Mouse (Mus musculus): ENCODE measurements around the gene Olfr1317.

Olfr1317 gene

GRCm38 (mm10) chr2:112140029-112140428 lies at the start of gene Olfr1317:
Olfr1317 (plus strand) TSS chr2:112140329.
- no peak for DNase-seq

DNA sequence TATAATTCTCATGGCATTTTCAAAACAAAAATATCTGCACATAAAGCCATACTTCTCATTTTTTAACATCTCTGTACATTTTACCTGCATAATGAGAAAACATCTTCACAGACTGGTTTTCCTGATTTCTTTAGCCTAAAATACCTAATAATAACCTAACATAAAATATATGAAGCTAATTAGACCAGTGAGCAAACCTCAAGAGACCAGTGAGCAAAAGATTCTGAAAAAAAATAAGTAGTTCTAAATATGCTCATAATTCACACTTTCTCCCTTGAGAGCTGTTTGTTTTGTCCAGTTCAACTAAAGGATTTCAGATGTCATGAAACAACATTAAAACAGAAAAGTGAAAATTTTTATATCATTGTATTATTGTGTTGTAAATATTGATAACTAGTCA lies 43.4 kb upstream of the Olfr1317 start, which contains the start of gene Olfr1314:
Gene Olfr1314 (minus strand): TSS at position 101 of the 400 bp plus-strand sequence.
- DNase-seq: no peak

DNA sequence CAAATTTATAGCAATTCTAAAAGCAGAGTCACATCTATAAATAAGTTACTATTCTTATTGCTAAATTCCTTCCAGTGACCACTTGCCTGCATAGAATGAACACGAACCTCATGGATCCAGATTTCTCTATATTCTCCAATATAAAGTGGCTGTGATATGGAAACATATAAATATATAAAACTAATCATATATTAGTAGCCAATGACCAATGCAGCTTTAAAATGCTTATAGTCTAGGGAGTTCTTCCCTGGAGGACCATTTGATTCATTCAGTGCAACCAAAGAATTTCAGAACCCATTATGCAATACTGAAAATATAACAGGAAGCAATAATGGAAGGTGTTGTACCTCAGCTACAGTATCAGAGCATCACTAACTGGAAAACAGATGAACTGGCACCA lies 24.8 kb upstream of the Olfr1317 start, which contains the start of gene Olfr1315-ps1:
Gene Olfr1315-ps1 (minus strand): TSS at position 101 of the 400 bp plus-strand sequence.
- DNase-seq: no peak

DNA sequence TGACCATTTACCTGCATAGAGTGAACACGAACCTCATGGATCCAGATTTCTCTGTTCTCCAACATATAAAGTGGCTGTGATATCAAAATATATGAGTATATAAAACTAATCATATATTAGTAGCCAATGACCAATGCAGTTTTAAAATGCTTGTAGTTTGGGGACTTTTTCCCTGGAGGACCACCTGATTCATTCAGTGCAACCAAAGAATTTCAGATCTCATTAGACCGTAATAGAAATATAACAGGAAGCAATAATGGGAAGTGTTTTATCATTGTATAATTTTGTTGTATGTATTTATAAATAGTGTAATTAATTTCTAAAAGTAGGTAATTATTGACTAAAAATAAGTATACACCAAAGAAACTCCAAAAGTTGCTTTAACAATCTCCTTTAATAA lies 5.3 kb upstream of the Olfr1317 start, which contains the start of gene Olfr1316:
Gene Olfr1316 (minus strand): TSS at position 101 of the 400 bp plus-strand sequence.
- DNase-seq: no peak

GRCm38 (mm10) chr2:112153898-112154297 lies 13.8 kb downstream of the Olfr1317 start, which contains the start of gene Olfr1318:
Olfr1318 (plus strand) TSS chr2:112154198.
- no peak for DNase-seq
